Mouse (Mus musculus) embryonic facial prominence, embryonic 13.5 days (tissue): ENCODE results near the gene Hoxb9. TPM values are rescaled to one million over a fixed set of nuclear protein-coding genes. Genes with fewer than 3 reads are reported as not detected.
A peak's percentile ranks its signal among the peaks of the same experiment; 100 is the strongest.

Experiments
- ATAC-seq: fragments of 200-750 bp; cut with Nextera tagmentation; 2 replicates; pipeline ENCODE4 v1.8.0; 2017; ENCODE audit warnings: low read depth; ENCODE audit not compliant: insufficient number of reproducible peaks, insufficient read depth, low FRiP score, low TSS enrichment
- H3K27ac ChIP-seq: fragments of 300-500 bp; sonication (generic); 2 replicates; pipeline ENCODE4 v1.5.1; 2015; ENCODE audit warnings: moderate library complexity, mild to moderate bottlenecking, inconsistent platforms
- H3K27me3 ChIP-seq: fragments of 300-500 bp; sonication (generic); 2 replicates; pipeline ENCODE4 v1.6.1; 2015; ENCODE audit warnings: mild to moderate bottlenecking, inconsistent platforms
- H3K36me3 ChIP-seq: fragments of 300-500 bp; sonication (generic); 2 replicates; pipeline ENCODE4 v1.6.1; 2015; ENCODE audit warnings: mild to moderate bottlenecking, inconsistent platforms
- H3K4me1 ChIP-seq: fragments of 300-500 bp; sonication (generic); 2 replicates; pipeline ENCODE4 v1.6.1; 2015; ENCODE audit warnings: inconsistent platforms
- H3K4me2 ChIP-seq: fragments of 300-500 bp; sonication (generic); 2 replicates; pipeline ENCODE4 v1.6.1; 2015; ENCODE audit warnings: moderate library complexity, mild to moderate bottlenecking, inconsistent platforms
- H3K4me3 ChIP-seq: fragments of 300-500 bp; sonication (generic); 2 replicates; pipeline ENCODE4 v1.5.1; 2015; ENCODE audit warnings: mild to moderate bottlenecking, inconsistent platforms
- H3K9ac ChIP-seq: fragments of 300-500 bp; sonication (generic); 2 replicates; pipeline ENCODE4 v1.6.1; 2015; ENCODE audit warnings: mild to moderate bottlenecking, inconsistent platforms
- H3K9me3 ChIP-seq: fragments of 300-500 bp; sonication (generic); 2 replicates; pipeline ENCODE4 v1.6.1; 2016; ENCODE audit warnings: inconsistent platforms
- WGBS: fragments of 180-500 bp; shearing (Covaris S2); methylation state at CpG from one replicate; pipeline ENCODE4 v1.1.7; 2015; ENCODE audit warnings: mixed read lengths; 5-methylcytosine and 5-hydroxymethylcytosine counted together
- polyA plus RNA-seq: library from polyadenylated mRNA; unstranded; fragments of >200 nt; fragmentation: Nextera tagmentation; extraction: Ambion mirVana; gene quantifications from 2 replicates; pipeline ENCODE4 v1.2.1, GENCODE M21; 2015

Gene Hoxb9
- polyA plus RNA-seq, 1 experiment from 2014 or later = 0.13 TPM

- Histone ChIP-seq H3K4me2 (no peak overlapping the region), H3K4me3 (no peak overlapping the region), H3K9me3 (no peaks in the 10 kb centered on the region), H3K27ac (no peak overlapping the region), H3K36me3 (no peaks in the 10 kb centered on the region), H3K27me3 (peaks cover 100% of the 10 kb centered on the region), H3K4me1 (0 out of 2 replicates have a peak, but pooled peaks cover 10% of the 10 kb centered on the region), H3K9ac (no peak overlapping the region)
- WGBS = 7% methylated on average over 8 of the region's 8 CpGs
- no peak for ATAC-seq
These were observed 9.4 kb downstream of the Hoxb9 start for GRCm38 (mm10) chr11:96280399-96281378.

GRCm38 (mm10) chr11:96281396-96281795 is 10.1 kb downstream of the Hoxb9 start:
- Histone ChIP-seq H3K36me3 (no peaks in the 10 kb centered on the region), H3K4me1 (0 out of 2 replicates have a peak, but pooled peaks cover 10% of the 10 kb centered on the region), H3K4me3 (no peak overlapping the region), H3K27me3 (peaks cover 100% of the 10 kb centered on the region), H3K9me3 (no peaks in the 10 kb centered on the region), H3K27ac (no peak overlapping the region), H3K4me2 (no peak overlapping the region), H3K9ac (no peak overlapping the region)
- no peak for ATAC-seq
- 4% methylated on average over 18 of the region's 18 CpGs for WGBS

- Histone ChIP-seq H3K4me3 (0 out of 2 replicates have a peak within 1 kb of the TSS, but pooled peaks have one; percentile 3), H3K27ac (no peak within 1 kb of the TSS), H3K36me3 (no peaks in the 10 kb centered on the region), H3K4me1 (peaks cover 14% of the 10 kb centered on the region; the same call in 1 of the 2 replicates), H3K9ac (no peak within 1 kb of the TSS), H3K4me2 (no peak within 1 kb of the TSS), H3K27me3 (peaks cover 100% of the 10 kb centered on the region), H3K9me3 (no peaks in the 10 kb centered on the region)
- no peak for ATAC-seq
- 2% methylated on average over 27 of the region's 27 CpGs for WGBS
These were observed 10.8 kb downstream of the Hoxb9 start, which contains the start of gene Hoxb8 for GRCm38 (mm10) chr11:96281855-96282570. TSS of gene Hoxb8 (plus strand) at chr11:96281905.

GRCm38 (mm10) chr11:96282795-96283430 is 11.7 kb downstream of the Hoxb9 start:
- Histone ChIP-seq H3K27ac (no peak overlapping the region), H3K36me3 (no peaks in the 10 kb centered on the region), H3K4me2 (no peak overlapping the region), H3K4me3 (0 out of 2 replicates have a peak overlapping the region, but pooled peaks have one; percentile 3), H3K4me1 (peaks cover 14% of the 10 kb centered on the region; the same call in 1 of the 2 replicates), H3K27me3 (peaks cover 100% of the 10 kb centered on the region), H3K9ac (no peak overlapping the region), H3K9me3 (no peaks in the 10 kb centered on the region)
- no peak for ATAC-seq
- under 1% methylated on average over 49 of the region's 49 CpGs for WGBS

- H3K4me2 ChIP-seq = peak overlapping the region; percentile 47
- no peak overlapping the region for H3K9ac ChIP-seq
- H3K27me3 ChIP-seq = peaks cover 100% of the 10 kb centered on the region
- H3K36me3 ChIP-seq = no peaks in the 10 kb centered on the region
- no peak for ATAC-seq
- H3K9me3 ChIP-seq = no peaks in the 10 kb centered on the region
- peak overlapping the region; percentile 22 for H3K4me3 ChIP-seq
- WGBS = under 1% methylated on average over 49 of the region's 49 CpGs
- H3K4me1 ChIP-seq = peaks cover 14% of the 10 kb centered on the region; the same call in 1 of the 2 replicates
- H3K27ac ChIP-seq = no peak overlapping the region
These were observed 12.9 kb downstream of the Hoxb9 start for GRCm38 (mm10) chr11:96284041-96284749.

- Histone ChIP-seq H3K27ac (no peak overlapping the region), H3K9me3 (no peaks in the 10 kb centered on the region), H3K4me3 (no peak overlapping the region; the same call in 1 of the 2 replicates), H3K4me2 (peak overlapping the region; percentile 47), H3K9ac (no peak overlapping the region), H3K27me3 (peaks cover 100% of the 10 kb centered on the region), H3K36me3 (no peaks in the 10 kb centered on the region), H3K4me1 (peaks cover 14% of the 10 kb centered on the region; the same call in 1 of the 2 replicates)
- no peak for ATAC-seq
- 1% methylated on average over 36 of the region's 37 CpGs for WGBS
These were observed 13.8 kb downstream of the Hoxb9 start for GRCm38 (mm10) chr11:96284774-96285734.

GRCm38 (mm10) chr11:96285771-96286738 is 14.8 kb downstream of the Hoxb9 start, which contains the start of gene Hoxb7:
TSS of gene Hoxb7 (plus strand) at chr11:96286623.
- Histone ChIP-seq H3K4me3 (no peak within 1 kb of the TSS), H3K36me3 (no peaks in the 10 kb centered on the region), H3K9ac (no peak within 1 kb of the TSS), H3K4me1 (peaks cover 14% of the 10 kb centered on the region; the same call in 1 of the 2 replicates), H3K9me3 (no peaks in the 10 kb centered on the region), H3K27ac (no peak within 1 kb of the TSS), H3K4me2 (peak within 1 kb of the TSS; percentile 26; the same call in 1 of the 2 replicates), H3K27me3 (peaks cover 100% of the 10 kb centered on the region)
- WGBS = 1% methylated on average over 43 of the region's 43 CpGs
- ATAC-seq = no peak

- no peak overlapping the region for H3K9ac ChIP-seq
- no peaks in the 10 kb centered on the region for H3K36me3 ChIP-seq
- no peak overlapping the region for H3K4me3 ChIP-seq
- WGBS = under 1% methylated on average over 55 of the region's 55 CpGs
- no peak overlapping the region for H3K27ac ChIP-seq
- H3K4me2 ChIP-seq = peak overlapping the region; percentile 26; the same call in 1 of the 2 replicates
- ATAC-seq = no peak
- no peaks in the 10 kb centered on the region for H3K9me3 ChIP-seq
- H3K4me1 ChIP-seq = peaks cover 14% of the 10 kb centered on the region; the same call in 1 of the 2 replicates
- H3K27me3 ChIP-seq = peaks cover 100% of the 10 kb centered on the region
These were observed 15.6 kb downstream of the Hoxb9 start for GRCm38 (mm10) chr11:96286739-96287385.

- Histone ChIP-seq H3K9ac (no peak overlapping the region), H3K36me3 (no peaks in the 10 kb centered on the region), H3K27ac (no peak overlapping the region), H3K9me3 (no peaks in the 10 kb centered on the region), H3K27me3 (peaks cover 100% of the 10 kb centered on the region), H3K4me1 (peaks cover 14% of the 10 kb centered on the region; the same call in 1 of the 2 replicates), H3K4me3 (no peak overlapping the region), H3K4me2 (no peak overlapping the region)
- WGBS = under 1% methylated on average over 9 of the region's 9 CpGs
- ATAC-seq = no peak
These were observed 16.2 kb downstream of the Hoxb9 start for GRCm38 (mm10) chr11:96287411-96287810.
